29 mouse cellular contexts compared by ENCODE assay signal in genomic region chr13:31339901-31340300, GRCm38 (mm10).
A peak's percentile ranks its signal among the peaks of the same experiment; 100 is the strongest.
DNase-seq lines count a peak whose midpoint lies in the region; ATAC-seq lines count a peak whose summit lies in the region.
"Had no signal": no experiment of that assay in that cellular context is flagged by ENCODE, and none has a peak within 500 bp of the region (broad histone marks: within the 10 kb centered on the region; RNA-seq: fewer than 3 reads in every experiment).

No protein-coding gene starts in this region.

- H3K4me3 ChIP-seq in midbrain, embryonic 14.5 days (replicated peaks; ENCODE audit: low read depth, low read length), result no peak overlapping the region
- H3K4me3 ChIP-seq: embryonic facial prominence, embryonic 13.5 days; erythroblast, embryonic 14.5 days; forebrain, embryonic 12.5 days; heart, embryonic 10.5 days; layer of hippocampus, adult 2 months; liver, embryonic 13.5 days; myocyte had no signal

- no peaks in the 10 kb centered on the region for H3K36me3 ChIP-seq in midbrain, embryonic 14.5 days (ENCODE audit: control insufficient read depth, insufficient read depth, low read length)
- H3K36me3 ChIP-seq: embryonic facial prominence, embryonic 13.5 days; forebrain, embryonic 12.5 days; G1E; heart, embryonic 10.5 days; liver, embryonic 13.5 days had no signal

- no peaks in the 10 kb centered on the region for H3K9me3 ChIP-seq in midbrain, embryonic 14.5 days (ENCODE audit: control insufficient read depth, low read length)
- H3K9me3 ChIP-seq: forebrain, embryonic 12.5 days; G1E; heart, embryonic 10.5 days; liver, embryonic 13.5 days had no signal

- DNase-seq in kidney, adult 18-20 months, result peak; percentile 44
- no peak for DNase-seq in kidney, postnatal 4 days
- peak; percentile 25 for DNase-seq in urinary bladder, postnatal 14 days (ENCODE audit: low spot score)
- DNase-seq in urinary bladder, postnatal 4 days (ENCODE audit: low spot score in 2 of 2), result no peak
- peak; percentile 45 to 73 for DNase-seq in kidney, postnatal 36 days
- DNase-seq in midbrain, embryonic 14.5 days, result no peak
- DNase-seq: B cell, adult 2 months; cerebellum, adult 18-20 months; cerebellum, postnatal 25 days; embryo, embryonic 11 days; heart, postnatal 4 days; liver, embryonic 13.5 days; lung, embryonic 14.5 days; thymus, adult 2 months; thymus, postnatal 4 days had no signal

- 87% methylated on average over 2 of the region's 2 CpGs for WGBS in midbrain, embryonic 14.5 days

- no peak overlapping the region for H3K9ac ChIP-seq in midbrain, embryonic 14.5 days (replicated peaks; ENCODE audit: low read length)
- H3K9ac ChIP-seq: embryonic facial prominence, embryonic 13.5 days; forebrain, embryonic 12.5 days; hindbrain, embryonic 14.5 days; liver, embryonic 13.5 days; lung, embryonic 14.5 days had no signal

- H3K4me2 ChIP-seq in midbrain, embryonic 14.5 days (ENCODE audit: low read length), result no peak overlapping the region
- H3K4me2 ChIP-seq: embryonic facial prominence, embryonic 13.5 days; forebrain, embryonic 12.5 days; hindbrain, embryonic 14.5 days; liver, embryonic 13.5 days; lung, embryonic 14.5 days had no signal

- no peak overlapping the region for H3K27ac ChIP-seq in midbrain, embryonic 14.5 days (replicated peaks; ENCODE audit: low read depth, low read length)
- H3K27ac ChIP-seq: embryonic facial prominence, embryonic 13.5 days; forebrain, embryonic 12.5 days; heart, embryonic 10.5 days; hindbrain, embryonic 14.5 days; layer of hippocampus, adult 2 months; liver, embryonic 13.5 days; macrophage had no signal

- no peaks in the 10 kb centered on the region for H3K4me1 ChIP-seq in midbrain, embryonic 14.5 days (ENCODE audit: control insufficient read depth, insufficient read depth, low read length)
- H3K4me1 ChIP-seq: embryonic facial prominence, embryonic 13.5 days; forebrain, embryonic 12.5 days; liver, embryonic 13.5 days had no signal

- H3K27me3 ChIP-seq in midbrain, embryonic 14.5 days (ENCODE audit: control insufficient read depth, insufficient read depth, low read length), result no peaks in the 10 kb centered on the region
- H3K27me3 ChIP-seq: CH12.LX; forebrain, embryonic 12.5 days; liver, embryonic 13.5 days; Patski had no signal

- ATAC-seq in granulocyte monocyte progenitor cell, adult 5-6 weeks (replicated peaks; ENCODE audit: poor library complexity, severe bottlenecking), result no peak
- ATAC-seq in midbrain, embryonic 14.5 days (ENCODE audit: low FRiP score, low TSS enrichment), result no peak
- ATAC-seq: inflammation-experienced regulatory T-cells, adult 6 months; midbrain, embryonic 16.5 days; Patski had no signal

Comparison
In these comparisons a context has a peak if more than half of its experiments do, and no peak if none do; other contexts are left out.
1. DNase-seq: peak in kidney, adult 18-20 months (single experiment), urinary bladder, postnatal 14 days (single experiment) and kidney, postnatal 36 days (2 of 2); none in kidney, postnatal 4 days (0 of 2), urinary bladder, postnatal 4 days (0 of 2) and midbrain, embryonic 14.5 days (single experiment).